Mouse (Mus musculus): Measurements from ENCODE around the gene Iqch.

- TF ChIP-seq CTCF (IDR thresholded peaks at IDR 0.05; ENCODE audit: borderline replicate concordance, insufficient read depth, low read depth, low read length) = peak; percentile 76
- TF ChIP-seq POLR2A (IDR thresholded peaks at IDR 0.05; ENCODE audit: borderline replicate concordance, insufficient read depth, low read length) = no peak
These were observed 140.0 kb downstream of the Iqch start for GRCm38 (mm10) chr9:63462296-63462695.
